Mouse (Mus musculus): ENCODE results near the gene Stk19.
"Not testable (repeated sequence)": the region's sequence is repeated elsewhere in the genome, so short reads cannot be mapped to it uniquely, and the experiment has no call there.

The Stk19 gene

DNA sequence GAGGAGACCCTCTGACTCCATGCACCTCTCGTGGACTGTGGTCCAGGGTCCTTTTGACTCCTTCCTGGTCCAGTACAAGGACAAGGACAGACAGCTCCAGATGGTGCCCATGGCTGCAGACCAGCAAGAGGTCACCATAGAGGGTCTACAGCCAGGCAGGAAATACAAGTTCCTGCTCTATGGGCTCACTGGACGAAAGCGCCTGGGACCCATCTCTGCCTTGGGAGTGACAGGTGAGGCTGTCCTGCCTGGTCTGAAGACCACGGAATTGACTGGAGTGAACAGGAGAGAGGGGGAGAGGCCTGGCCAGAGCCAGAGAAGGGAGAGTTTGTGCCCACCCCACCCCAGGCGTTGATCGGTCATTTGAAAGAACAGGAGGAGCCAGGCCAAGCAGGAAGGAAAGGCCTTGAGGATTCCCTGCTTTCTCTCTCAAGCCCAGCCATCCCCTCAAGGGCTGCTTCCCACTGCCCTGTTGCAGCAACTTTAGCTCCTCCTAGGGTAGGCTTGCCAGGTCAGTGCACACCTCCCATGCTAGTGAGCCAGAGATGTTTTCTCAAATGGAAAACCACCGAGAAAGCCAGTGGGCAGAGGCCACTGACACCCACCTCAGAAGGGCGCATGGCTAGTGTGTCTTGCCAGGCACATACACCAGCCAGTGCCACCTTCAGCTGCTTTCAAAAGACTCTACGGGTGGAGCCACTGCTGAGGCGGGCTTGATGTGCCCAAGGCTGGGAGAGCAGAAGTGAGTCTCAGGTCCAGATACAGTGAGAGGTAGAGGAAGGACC is 39.3 kb downstream of the Stk19 start:
- not testable (repeated sequence) for DNase-seq (ENCODE audit: low read depth, low spot score)

DNA sequence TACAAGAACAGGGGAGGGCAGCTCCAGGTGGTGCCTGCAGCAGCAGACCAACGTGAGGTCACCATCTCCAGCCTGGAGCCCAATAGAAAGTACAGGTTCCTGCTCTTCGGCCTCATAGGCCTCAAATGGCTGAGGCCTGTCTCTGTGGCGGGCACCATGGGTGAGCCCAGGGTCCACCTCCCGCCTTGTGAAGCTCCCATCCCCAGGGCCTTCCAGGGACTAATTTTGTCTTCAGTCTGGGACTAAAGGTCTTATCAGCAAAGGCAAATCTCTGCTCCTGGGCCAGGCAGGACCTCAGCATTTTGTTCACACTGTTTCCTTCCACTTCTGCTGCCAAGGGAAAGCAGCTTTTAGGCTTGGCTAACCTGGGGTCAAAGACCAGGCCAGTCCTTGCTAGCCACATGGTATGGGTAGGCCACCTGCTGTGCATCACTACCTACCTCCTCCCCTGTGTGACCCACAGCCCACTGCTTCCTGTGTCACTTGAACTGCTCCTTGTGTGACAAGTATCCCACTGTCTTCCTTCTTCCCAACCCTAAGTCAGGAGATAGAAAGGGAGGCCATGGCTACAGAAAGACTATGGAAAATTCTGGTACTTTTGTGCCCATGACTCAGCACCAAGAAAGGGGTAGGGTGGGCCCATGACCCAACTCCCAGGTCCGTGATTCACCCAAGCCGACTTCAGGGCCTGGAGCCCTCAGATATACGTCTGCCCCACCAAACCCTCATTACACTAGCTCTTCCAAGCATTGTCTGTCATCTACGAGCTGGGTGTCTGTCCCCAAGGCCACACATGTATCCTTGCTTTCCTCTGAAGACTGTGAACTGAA is 40.2 kb downstream of the Stk19 start:
- DNase-seq (ENCODE audit: low read depth, low spot score), result no peak

DNA sequence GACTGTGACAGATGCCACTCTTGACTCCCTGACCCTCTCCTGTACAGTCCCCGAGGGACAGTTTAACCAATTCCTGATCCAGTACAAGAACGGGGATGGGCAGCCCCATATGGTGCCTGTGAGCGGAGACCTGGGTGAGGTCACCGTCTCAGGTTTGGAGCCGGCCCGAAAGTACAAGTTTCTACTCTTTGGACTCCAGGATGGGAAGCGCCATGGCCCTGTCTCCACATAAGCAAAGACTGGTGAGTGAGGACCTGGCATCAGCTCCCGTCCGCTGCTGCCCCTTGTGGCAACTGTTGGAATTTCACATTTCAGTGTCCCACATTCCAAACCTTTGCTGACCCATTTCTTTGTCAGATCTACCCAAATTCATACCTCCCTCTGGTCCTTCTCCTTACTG is 41.1 kb downstream of the Stk19 start:
- DNase-seq (ENCODE audit: low read depth, low spot score), result no peak

DNA sequence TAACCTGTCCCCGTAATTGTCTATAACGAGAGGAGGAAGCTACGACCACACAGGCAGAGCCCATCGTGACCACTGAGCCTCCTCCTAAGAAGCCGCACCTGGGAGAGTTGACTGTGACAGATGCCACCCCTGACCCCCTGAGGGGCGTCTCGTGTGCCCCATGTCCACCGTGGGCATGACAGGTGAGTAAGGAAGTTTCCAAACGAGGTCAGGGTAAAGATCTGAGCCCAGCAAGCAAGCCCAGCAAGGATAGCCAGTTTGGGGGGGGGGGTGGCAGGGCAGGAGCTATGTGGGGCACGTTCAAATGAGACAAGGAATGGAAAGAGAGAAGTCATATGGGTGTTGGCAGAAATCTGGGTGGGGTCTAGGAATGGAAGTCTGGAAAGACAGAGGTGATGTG is 41.7 kb downstream of the Stk19 start:
- DNase-seq (ENCODE audit: low read depth, low spot score), result no peak

DNA sequence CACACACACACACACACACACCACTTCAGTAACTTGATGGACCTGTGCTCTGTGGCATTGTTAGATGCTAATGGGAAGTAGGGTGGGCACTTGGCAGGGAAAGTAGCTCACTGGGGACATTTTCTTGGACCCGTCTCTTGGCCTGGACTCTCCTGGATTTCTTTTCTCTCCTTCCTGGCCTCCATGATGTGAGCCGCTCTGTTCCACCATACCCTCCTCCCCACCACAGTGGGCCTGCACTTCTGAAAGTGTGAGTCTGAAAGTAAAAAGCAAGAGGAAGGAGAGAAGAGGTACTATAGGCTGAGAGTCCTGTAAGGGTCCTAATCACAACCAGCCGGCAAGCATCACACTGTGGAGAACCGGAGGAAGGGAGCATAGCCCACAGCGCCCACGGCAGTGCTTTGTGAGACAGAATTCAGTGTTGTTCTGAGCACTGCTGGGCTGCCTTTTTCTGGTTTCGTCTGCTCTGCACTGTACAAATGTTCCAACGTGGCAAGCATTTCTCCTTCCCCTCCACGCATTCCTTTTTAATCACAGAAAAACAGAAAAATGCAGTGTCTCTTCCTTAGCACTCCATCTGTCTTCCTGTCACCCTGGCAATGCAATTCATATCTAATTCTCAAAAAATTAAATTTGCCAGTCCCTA is 58.9 kb downstream of the Stk19 start:
- DNase-seq (ENCODE audit: low read depth, low spot score), result no peak

All from forelimb bud, embryonic 11.5 days (tissue).